Mouse (Mus musculus) cerebellum, adult 11 months (tissue): ENCODE results near the gene Runx3.

Source experiments
- DNase-seq: peaks from one replicate; pipeline ENCODE4 v3.0.0; 2022

Gene Runx3

GRCm38 (mm10) chr4:135151988-135152594, 31.6 kb downstream of the Runx3 start:
- DNase-seq = no peak

- DNase-seq = no peak
Measured at GRCm38 (mm10) chr4:135152834-135153259, 32.4 kb downstream of the Runx3 start.

GRCm38 (mm10) chr4:135153260-135154088, 33.0 kb downstream of the Runx3 start:
- DNase-seq = no peak

GRCm38 (mm10) chr4:135154089-135154949, 33.9 kb downstream of the Runx3 start:
- DNase-seq = no peak

GRCm38 (mm10) chr4:135155106-135155800, 34.8 kb downstream of the Runx3 start:
- DNase-seq = no peak

- DNase-seq = no peak
Measured at GRCm38 (mm10) chr4:135155805-135156469, 35.5 kb downstream of the Runx3 start.

- DNase-seq = no peak
Measured at GRCm38 (mm10) chr4:135156531-135156930, 36.1 kb downstream of the Runx3 start.

GRCm38 (mm10) chr4:135157329-135157728, 36.9 kb downstream of the Runx3 start:
- no peak for DNase-seq

- DNase-seq = no peak
Measured at GRCm38 (mm10) chr4:135158724-135159409, 38.4 kb downstream of the Runx3 start.

GRCm38 (mm10) chr4:135159663-135160062, 39.2 kb downstream of the Runx3 start:
- no peak for DNase-seq

- no peak for DNase-seq
Measured at GRCm38 (mm10) chr4:135160168-135160567, 39.7 kb downstream of the Runx3 start.

- no peak for DNase-seq
Measured at GRCm38 (mm10) chr4:135161441-135161840, 41.0 kb downstream of the Runx3 start.

GRCm38 (mm10) chr4:135165761-135166160, 45.3 kb downstream of the Runx3 start:
- no peak for DNase-seq

- no peak for DNase-seq
Measured at GRCm38 (mm10) chr4:135166413-135167225, 46.2 kb downstream of the Runx3 start.

- DNase-seq = no peak
Measured at GRCm38 (mm10) chr4:135167816-135168527, 47.5 kb downstream of the Runx3 start.

- no peak for DNase-seq
Measured at GRCm38 (mm10) chr4:135169096-135169495, 48.6 kb downstream of the Runx3 start.

GRCm38 (mm10) chr4:135169501-135169900, 49.0 kb downstream of the Runx3 start:
- no peak for DNase-seq

GRCm38 (mm10) chr4:135171304-135171875, 50.9 kb downstream of the Runx3 start:
- DNase-seq = no peak

GRCm38 (mm10) chr4:135175406-135176120, 55.1 kb downstream of the Runx3 start:
- no peak for DNase-seq
